Mouse (Mus musculus) 416B (cell line): ENCODE measurements at regions not wholly inside any gene's neighbourhood (a gene's known extent, or its start where the extent isn't known, plus 50 kb on each side); places are given as distances from the start of the nearest gene placed in this dataset.

Experiments used
- DNase-seq: peaks from one replicate; pipeline ENCODE4 v3.0.0; 2011; ENCODE audit warnings: low read depth

GRCm38 (mm10) chr13:110450526-110450925 is 55.7 kb downstream of the Plk2 start:
- no peak for DNase-seq

GRCm38 (mm10) chr13:110452009-110452525 is 57.2 kb downstream of the Plk2 start:
- no peak for DNase-seq

- no peak for DNase-seq
These were observed 60.2 kb downstream of the Plk2 start for GRCm38 (mm10) chr13:110455085-110455484.

- DNase-seq = no peak
These were observed 60.8 kb downstream of the Plk2 start for GRCm38 (mm10) chr13:110455569-110456196.

GRCm38 (mm10) chr13:110458701-110459100 is 63.9 kb downstream of the Plk2 start:
- no peak for DNase-seq

GRCm38 (mm10) chr13:110461581-110461980 is 66.7 kb downstream of the Plk2 start:
- no peak for DNase-seq

- DNase-seq = no peak
These were observed 76.7 kb downstream of the Plk2 start for GRCm38 (mm10) chr13:110471526-110471925.

- no peak for DNase-seq
These were observed 82.9 kb downstream of the Plk2 start for GRCm38 (mm10) chr13:110477709-110478108.

GRCm38 (mm10) chr13:110484358-110484940 is 89.6 kb downstream of the Plk2 start:
- no peak for DNase-seq

- DNase-seq = no peak
These were observed 90.7 kb downstream of the Plk2 start for GRCm38 (mm10) chr13:110485515-110485914.

GRCm38 (mm10) chr13:110490166-110490565 is 95.3 kb downstream of the Plk2 start:
- no peak for DNase-seq

GRCm38 (mm10) chr13:110492296-110493001 is 97.6 kb downstream of the Plk2 start:
- no peak for DNase-seq

GRCm38 (mm10) chr13:110493002-110493552 is 98.2 kb downstream of the Plk2 start:
- DNase-seq = no peak

- no peak for DNase-seq
These were observed 102.6 kb downstream of the Plk2 start for GRCm38 (mm10) chr13:110497461-110497860.

- DNase-seq = no peak
These were observed 113.0 kb downstream of the Plk2 start for GRCm38 (mm10) chr13:110507814-110508362.

- DNase-seq = no peak
These were observed 123.1 kb downstream of the Plk2 start for GRCm38 (mm10) chr13:110517986-110518385.

- DNase-seq = no peak
These were observed 128.1 kb downstream of the Plk2 start for GRCm38 (mm10) chr13:110522974-110523373.

- DNase-seq = no peak
These were observed 132.8 kb downstream of the Plk2 start for GRCm38 (mm10) chr13:110527681-110528080.

- no peak for DNase-seq
These were observed 134.8 kb downstream of the Plk2 start for GRCm38 (mm10) chr13:110529624-110530023.

- no peak for DNase-seq
These were observed 139.5 kb downstream of the Plk2 start for GRCm38 (mm10) chr13:110534320-110534764.

GRCm38 (mm10) chr13:110535785-110536184 is 140.9 kb downstream of the Plk2 start:
- no peak for DNase-seq

- DNase-seq = peak; percentile 11
These were observed 143.2 kb downstream of the Plk2 start for GRCm38 (mm10) chr13:110537960-110538463.
